Mouse (Mus musculus) midbrain, postnatal 0 days (tissue): ENCODE measurements around the gene Oprl1. TPM values are rescaled to one million over a fixed set of nuclear protein-coding genes. Genes with fewer than 3 reads are reported as not detected.
A peak's percentile ranks its signal among the peaks of the same experiment; 100 is the strongest.

ENCODE experiments used
- ATAC-seq: fragments of 200-750 bp; cut with Nextera tagmentation; 2 replicates; pipeline ENCODE4 v1.8.0; 2017; ENCODE audit warnings: moderate number of reproducible peaks, mild to moderate bottlenecking, moderate TSS enrichment, moderate library complexity; ENCODE audit not compliant: low FRiP score
- DNase-seq: peaks from one replicate; pipeline ENCODE4 v3.0.0-alpha.2; 2015; ENCODE audit warnings: low spot score
- H3K27ac ChIP-seq: fragments of 300-500 bp; sonication (generic); 2 replicates; pipeline ENCODE4 v1.5.1; 2014; ENCODE audit warnings: low read depth, mild to moderate bottlenecking, low read length, mixed read lengths
- H3K27me3 ChIP-seq: fragments of 300-500 bp; sonication (generic); 2 replicates; pipeline ENCODE4 v1.6.1; 2014; ENCODE audit warnings: low read length, control low read depth, mixed read lengths; ENCODE audit not compliant: insufficient read depth
- H3K36me3 ChIP-seq: fragments of 300-500 bp; sonication (generic); 2 replicates; pipeline ENCODE4 v1.6.1; 2014; ENCODE audit warnings: low read length, control low read depth, mixed read lengths; ENCODE audit not compliant: insufficient read depth
- H3K4me1 ChIP-seq: fragments of 300-500 bp; sonication (generic); 2 replicates; pipeline ENCODE4 v1.6.1; 2014; ENCODE audit warnings: mild to moderate bottlenecking, control low read depth, antibody characterized with exemption, low read length, mixed read lengths; ENCODE audit not compliant: insufficient read depth
- H3K4me2 ChIP-seq: fragments of 300-500 bp; sonication (generic); 2 replicates; pipeline ENCODE4 v1.6.1; 2014; ENCODE audit warnings: low read depth, mild to moderate bottlenecking, low read length, mixed read lengths; ENCODE audit not compliant: poor library complexity, severe bottlenecking
- H3K4me3 ChIP-seq: fragments of 300-500 bp; sonication (generic); 2 replicates; pipeline ENCODE4 v1.5.1; 2014; ENCODE audit warnings: low read depth, mild to moderate bottlenecking, low read length, moderate library complexity
- H3K9ac ChIP-seq: fragments of 300-500 bp; sonication (generic); replicated peaks from 2 replicates; pipeline ENCODE4 v1.6.1; 2014; ENCODE audit warnings: mild to moderate bottlenecking, low read length, moderate library complexity, mixed read lengths; ENCODE audit not compliant: poor library complexity, severe bottlenecking
- H3K9me3 ChIP-seq: fragments of 300-500 bp; sonication (generic); 2 replicates; pipeline ENCODE4 v1.6.1; 2016; ENCODE audit warnings: low read length, control low read depth
- CTCF ChIP-seq: IDR thresholded peaks from 2 replicates; pipeline ENCODE4 v1.5.1; 2016; ENCODE audit warnings: antibody characterized with exemption, mild to moderate bottlenecking
- WGBS: fragments of 180-500 bp; shearing (Covaris S2); extraction: QIAGEN DNeasy Blood & Tissue Kit; methylation state at CpG from one replicate; pipeline ENCODE4 v1.1.7; 2014; 5-methylcytosine and 5-hydroxymethylcytosine counted together
- polyA plus RNA-seq: library from polyadenylated mRNA; unstranded; fragments of >200 nt; fragmentation: Nextera tagmentation; extraction: Ambion mirVana; gene quantifications from 2 replicates; pipeline ENCODE4 v1.2.1, GENCODE M21; 2015
- total RNA-seq: library from RNA; depleted of rRNA; stranded (reverse); fragments of >200 nt; gene quantifications from 2 replicates; pipeline ENCODE4 v1.2.3, GENCODE M21; 2014

The Oprl1 gene
- total and polyA plus RNA-seq, 2 experiments from 2014 or later: 88.1 to 210 TPM

DNA sequence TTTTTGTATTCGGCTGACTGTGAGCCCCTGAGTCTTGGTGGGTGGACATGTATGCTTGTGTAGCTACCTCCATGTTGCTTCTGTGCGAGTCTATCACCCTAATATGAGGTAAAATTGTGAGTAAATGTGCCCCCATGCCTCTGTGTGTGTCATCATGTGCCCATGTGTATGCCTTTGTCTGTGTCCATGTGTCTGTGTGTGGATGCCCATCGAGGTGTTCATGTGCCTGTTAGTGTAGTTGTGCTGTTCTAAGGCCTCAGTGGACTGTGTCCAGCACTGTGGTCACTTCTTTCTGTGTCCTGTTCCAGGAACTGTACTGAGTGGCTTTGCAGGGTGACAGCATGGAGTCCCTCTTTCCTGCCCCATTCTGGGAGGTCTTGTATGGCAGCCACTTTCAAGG, 566 bp downstream of the Oprl1 start:
- 29% methylated on average over 3 of the region's 3 CpGs for WGBS
- H3K9me3 ChIP-seq: no peaks in the 10 kb centered on the region
- H3K4me3 ChIP-seq: peak overlapping the region; percentile 48
- peak overlapping the region; percentile 73 for H3K9ac ChIP-seq
- H3K27me3 ChIP-seq: no peaks in the 10 kb centered on the region
- peaks cover 25% of the 10 kb centered on the region for H3K4me1 ChIP-seq
- ATAC-seq (peak; percentile 40; the same call in 1 of the 2 replicates), DNase-seq (no peak)
- peak overlapping the region; percentile 77 for H3K4me2 ChIP-seq
- H3K27ac ChIP-seq: peak overlapping the region; percentile 92
- peaks cover 23% of the 10 kb centered on the region for H3K36me3 ChIP-seq
- TF ChIP-seq CTCF: no peak

DNA sequence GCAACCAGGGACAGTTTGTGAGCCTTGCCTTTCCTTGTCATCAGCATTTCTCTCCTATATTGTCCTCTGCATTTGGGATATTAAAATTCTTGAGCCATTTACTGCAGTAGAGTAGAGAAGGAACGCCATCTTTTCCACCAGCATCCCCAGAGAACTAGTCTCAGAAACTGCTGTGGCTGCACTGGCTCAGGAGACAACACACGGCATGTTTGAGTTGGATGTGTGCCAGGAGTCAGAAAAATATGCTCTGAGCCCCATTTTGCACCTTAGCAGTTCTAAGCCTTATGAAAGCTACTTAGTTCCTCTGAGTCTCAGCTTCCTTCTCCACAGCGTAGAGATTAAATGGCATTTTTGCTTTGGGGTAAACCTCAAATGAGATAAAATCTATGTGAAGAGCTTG, 2.2 kb downstream of the Oprl1 start:
- 0 out of 2 replicates have a peak overlapping the region, but pooled peaks have one; percentile 34 for H3K27ac ChIP-seq
- H3K4me2 ChIP-seq: peak overlapping the region; percentile 77
- H3K36me3 ChIP-seq: peaks cover 24% of the 10 kb centered on the region
- H3K4me3 ChIP-seq: peak overlapping the region; percentile 48
- WGBS: 44% methylated on average over 3 of the region's 3 CpGs
- ATAC-seq: no peak
- H3K4me1 ChIP-seq: peaks cover 25% of the 10 kb centered on the region
- H3K9ac ChIP-seq: peak overlapping the region; percentile 50; the same call in 1 of the 2 replicates
- TF ChIP-seq CTCF: no peak
- H3K27me3 ChIP-seq: no peaks in the 10 kb centered on the region
- peak; percentile 27 for DNase-seq
- H3K9me3 ChIP-seq: no peaks in the 10 kb centered on the region

DNA sequence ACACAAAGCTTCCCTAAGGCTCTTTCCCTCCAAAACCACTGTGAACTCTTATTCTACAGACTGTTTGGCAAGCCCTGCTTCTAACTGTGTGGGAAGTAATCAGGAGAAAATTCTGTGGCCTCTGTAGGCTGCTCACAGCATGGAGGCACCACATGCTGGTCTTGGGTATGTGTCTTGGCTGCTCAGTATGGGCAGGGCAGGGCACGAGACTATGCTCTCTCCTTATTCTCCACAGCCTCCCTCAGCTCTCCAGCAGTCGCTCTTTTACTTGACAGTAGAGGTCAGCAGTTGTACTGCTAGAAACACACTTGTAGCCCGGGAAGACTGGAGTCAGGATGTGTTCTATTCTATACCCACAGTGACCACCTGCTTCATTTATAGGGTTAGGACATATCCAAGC, 5.2 kb downstream of the Oprl1 start:
- no peak for DNase-seq
- peaks cover 10% of the 10 kb centered on the region for H3K4me1 ChIP-seq
- no peak for ATAC-seq
- no peaks in the 10 kb centered on the region for H3K9me3 ChIP-seq
- no peak overlapping the region for H3K4me2 ChIP-seq
- H3K9ac ChIP-seq: no peak overlapping the region
- H3K4me3 ChIP-seq: no peak overlapping the region
- H3K27me3 ChIP-seq: no peaks in the 10 kb centered on the region
- H3K36me3 ChIP-seq: peaks cover 27% of the 10 kb centered on the region
- no peak overlapping the region for H3K27ac ChIP-seq
- TF ChIP-seq CTCF: peak; percentile 42
- 29% methylated on average over 3 of the region's 3 CpGs for WGBS

DNA sequence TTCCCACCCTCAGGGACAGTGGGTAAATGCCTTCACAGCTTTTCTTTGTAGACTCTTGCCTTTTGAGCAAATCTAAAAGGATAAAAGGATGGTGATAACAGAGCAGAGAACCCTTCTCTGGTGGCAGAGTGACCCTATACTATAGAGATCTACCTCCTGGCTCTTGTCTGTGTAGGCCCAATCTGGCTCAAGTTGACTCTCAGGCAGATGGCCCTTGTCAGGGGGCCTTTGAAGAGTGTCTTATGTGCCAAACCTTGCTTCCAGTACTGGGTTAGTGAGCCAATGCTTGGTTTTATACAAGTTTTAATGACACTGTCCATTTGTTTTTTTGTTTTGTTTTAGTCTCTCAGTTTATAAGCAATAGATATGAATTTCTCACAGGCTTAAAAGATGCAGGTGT, 6.4 kb downstream of the Oprl1 start:
- DNase-seq: no peak
- H3K27ac ChIP-seq: no peak overlapping the region
- peaks cover 8% of the 10 kb centered on the region for H3K4me1 ChIP-seq
- H3K4me3 ChIP-seq: no peak overlapping the region
- no peak for TF ChIP-seq CTCF
- H3K36me3 ChIP-seq: peaks cover 27% of the 10 kb centered on the region
- H3K4me2 ChIP-seq: no peak overlapping the region
- no peaks in the 10 kb centered on the region for H3K27me3 ChIP-seq
- no peaks in the 10 kb centered on the region for H3K9me3 ChIP-seq
- ATAC-seq: no peak
- H3K9ac ChIP-seq: no peak overlapping the region

DNA sequence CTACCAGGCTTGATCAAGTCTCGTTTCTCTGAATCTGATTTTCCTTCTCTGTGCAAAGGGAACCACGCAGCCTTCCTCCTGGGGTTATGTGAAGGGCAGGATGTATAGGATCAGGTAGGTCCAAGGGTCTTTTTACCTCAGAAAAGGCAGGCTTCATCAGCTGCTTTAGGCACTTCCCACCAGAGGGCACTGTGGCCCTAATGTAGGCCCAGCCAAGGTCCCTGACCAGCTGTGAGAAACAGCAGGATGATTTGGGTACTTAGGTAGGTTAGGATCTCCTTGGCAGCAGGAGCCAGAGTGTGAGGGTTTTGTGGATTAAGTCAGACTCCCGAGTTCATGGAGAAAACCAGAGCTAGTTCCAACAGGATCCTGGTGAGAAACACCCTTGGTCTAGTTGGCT, 7.4 kb downstream of the Oprl1 start:
- WGBS: 16% methylated on average over 3 of the region's 3 CpGs
- no peaks in the 10 kb centered on the region for H3K9me3 ChIP-seq
- peaks cover 32% of the 10 kb centered on the region for H3K36me3 ChIP-seq
- H3K27ac ChIP-seq: no peak overlapping the region
- ATAC-seq: no peak
- H3K9ac ChIP-seq: no peak overlapping the region
- peak; percentile 88 for TF ChIP-seq CTCF
- peak; percentile 76 for DNase-seq
- no peak overlapping the region for H3K4me3 ChIP-seq
- no peaks in the 10 kb centered on the region for H3K27me3 ChIP-seq
- no peak overlapping the region for H3K4me2 ChIP-seq
- H3K4me1 ChIP-seq: peaks cover 2% of the 10 kb centered on the region; the same call in 1 of the 2 replicates

DNA sequence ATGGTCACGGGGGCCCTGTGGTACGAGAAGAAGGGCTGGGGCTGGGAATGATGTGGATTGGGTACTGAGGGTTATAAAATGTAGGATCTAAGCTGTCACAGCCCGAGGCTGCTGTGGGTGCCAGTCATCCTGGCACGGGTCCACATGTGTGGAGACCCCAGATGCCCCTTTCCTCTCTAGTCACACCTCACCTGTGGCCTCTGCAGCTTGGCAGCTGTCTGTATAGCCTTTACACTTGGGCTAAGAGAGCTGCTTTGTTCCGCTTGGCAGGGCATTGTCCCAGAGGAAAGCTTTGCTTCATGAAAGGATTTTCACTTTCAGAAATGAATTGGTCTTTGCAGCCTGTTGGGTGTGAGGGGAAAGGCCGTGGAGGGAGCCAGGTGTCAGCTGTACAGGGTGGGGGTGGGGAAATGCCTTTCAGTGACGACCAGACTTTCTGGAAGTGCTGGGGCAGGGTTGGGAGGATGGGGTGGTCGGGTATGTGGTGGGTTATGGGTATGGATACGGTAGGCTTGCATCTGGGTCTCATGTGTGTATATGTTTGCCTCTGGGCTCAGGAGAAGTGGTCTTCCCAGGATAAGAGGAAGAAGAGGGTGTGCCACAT, 12.9 kb downstream of the Oprl1 start:
- H3K9me3 ChIP-seq: no peaks in the 10 kb centered on the region
- peaks cover 25% of the 10 kb centered on the region; the same call in 1 of the 2 replicates for H3K36me3 ChIP-seq
- ATAC-seq (no peak), DNase-seq (peak; percentile 46)
- no peak overlapping the region for H3K4me3 ChIP-seq
- TF ChIP-seq CTCF: no peak
- no peak overlapping the region for H3K4me2 ChIP-seq
- H3K4me1 ChIP-seq: no peaks in the 10 kb centered on the region
- no peak overlapping the region for H3K27ac ChIP-seq
- no peaks in the 10 kb centered on the region for H3K27me3 ChIP-seq
- 27% methylated on average over 9 of the region's 9 CpGs for WGBS
- no peak overlapping the region for H3K9ac ChIP-seq
